In the genomic region with DNA sequence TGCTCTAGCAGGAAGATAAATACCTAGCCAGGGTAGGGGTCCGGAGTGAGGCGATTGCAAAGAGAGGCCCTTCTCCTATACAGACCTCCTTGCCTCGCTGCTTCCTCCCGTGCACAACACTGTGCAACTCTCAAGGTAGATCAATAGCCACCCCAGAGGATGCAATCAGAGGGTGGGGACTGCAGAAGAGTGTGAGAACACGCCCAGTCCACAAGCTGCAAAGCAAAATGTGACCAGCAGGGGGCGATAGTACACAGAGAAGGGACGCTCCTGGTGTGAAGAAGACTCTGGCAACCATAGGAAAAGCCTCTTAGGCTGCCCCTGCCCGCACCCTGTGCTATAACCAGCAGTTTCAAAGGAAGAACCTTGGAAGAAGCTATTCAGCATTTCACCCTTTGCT, we compare ENCODE assay signal across 8 mouse cellular contexts.
DNase-seq lines count a peak whose midpoint lies in the region; ATAC-seq and TF ChIP-seq lines count a peak whose summit lies in the region.

No protein-coding gene starts in this region.

- H3K9me3 ChIP-seq in intestine, embryonic 14.5 days (ENCODE audit: control insufficient read depth, low read length), result no peaks in the 10 kb centered on the region
- no peaks in the 10 kb centered on the region for H3K9me3 ChIP-seq in intestine, embryonic 16.5 days (ENCODE audit: control insufficient read depth, low read length)
- no peaks in the 10 kb centered on the region for H3K9me3 ChIP-seq in midbrain, embryonic 13.5 days

- H3K4me2 ChIP-seq in intestine, embryonic 14.5 days (ENCODE audit: low read length), result no peak overlapping the region
- H3K4me2 ChIP-seq in intestine, embryonic 16.5 days (ENCODE audit: low read depth, low read length), result no peak overlapping the region
- H3K4me2 ChIP-seq in midbrain, embryonic 13.5 days (replicated peaks), result no peak overlapping the region

- DNase-seq in intestine, embryonic 14.5 days (ENCODE audit: low spot score), result peak; percentile 89
- DNase-seq in cerebellum, postnatal 10 days, result peak; percentile 91 to 92
- peak; percentile 23 to 73 for DNase-seq in frontal cortex, postnatal 14 days (ENCODE audit: low spot score in 2 of 2)
- peak; percentile 0 for DNase-seq in induced T-regulatory cell, adult 2 months (ENCODE audit: low read depth)
- peak; percentile 65 to 69 for DNase-seq in left cerebral cortex, postnatal 14 days (ENCODE audit: low spot score in 2 of 2)

- no peaks in the 10 kb centered on the region for H3K36me3 ChIP-seq in intestine, embryonic 14.5 days (ENCODE audit: control insufficient read depth, insufficient read depth, low read length)
- no peaks in the 10 kb centered on the region for H3K36me3 ChIP-seq in intestine, embryonic 16.5 days (ENCODE audit: control insufficient read depth, insufficient read depth, low read length)
- no peaks in the 10 kb centered on the region for H3K36me3 ChIP-seq in midbrain, embryonic 13.5 days
- no peaks in the 10 kb centered on the region for H3K36me3 ChIP-seq in testis, adult 2 months (ENCODE audit: control insufficient read depth, insufficient read depth, low read length)

- H3K27me3 ChIP-seq in intestine, embryonic 14.5 days (replicated peaks; ENCODE audit: control insufficient read depth, insufficient read depth, low read length), result no peaks in the 10 kb centered on the region
- H3K27me3 ChIP-seq in intestine, embryonic 16.5 days (replicated peaks; ENCODE audit: control insufficient read depth, insufficient read depth, low read length), result no peaks in the 10 kb centered on the region
- no peaks in the 10 kb centered on the region for H3K27me3 ChIP-seq in midbrain, embryonic 13.5 days
- no peaks in the 10 kb centered on the region for H3K27me3 ChIP-seq in testis, adult 2 months (ENCODE audit: control insufficient read depth, insufficient read depth, low read length)

- no peak overlapping the region for H3K9ac ChIP-seq in intestine, embryonic 14.5 days (ENCODE audit: low read length)
- H3K9ac ChIP-seq in intestine, embryonic 16.5 days (ENCODE audit: low read depth, low read length), result no peak overlapping the region
- no peak overlapping the region for H3K9ac ChIP-seq in midbrain, embryonic 13.5 days (replicated peaks)

- TF ChIP-seq CTCF in testis, adult 2 months (IDR thresholded peaks at IDR 0.05; ENCODE audit: control insufficient read depth, insufficient read depth, insufficient replicate concordance, low read depth, low read length), result peak; percentile 95

- 35% methylated on average over 8 of the region's 8 CpGs for WGBS in intestine, embryonic 14.5 days
- 39% methylated on average over 8 of the region's 8 CpGs for WGBS in intestine, embryonic 16.5 days
- WGBS in midbrain, embryonic 13.5 days, result 28% methylated on average over 8 of the region's 8 CpGs

- no peak overlapping the region for H3K4me3 ChIP-seq in intestine, embryonic 14.5 days (ENCODE audit: low read depth, low read length)
- H3K4me3 ChIP-seq in intestine, embryonic 16.5 days (ENCODE audit: low read length), result no peak overlapping the region
- no peak overlapping the region for H3K4me3 ChIP-seq in midbrain, embryonic 13.5 days (replicated peaks)
- no peak overlapping the region for H3K4me3 ChIP-seq in testis, adult 2 months (ENCODE audit: control insufficient read depth, low read depth, low read length)

- no peak overlapping the region for H3K27ac ChIP-seq in intestine, embryonic 14.5 days (ENCODE audit: low read depth)
- H3K27ac ChIP-seq in intestine, embryonic 16.5 days (ENCODE audit: low read length), result no peak overlapping the region
- H3K27ac ChIP-seq in midbrain, embryonic 13.5 days, result no peak overlapping the region
- H3K27ac ChIP-seq in testis, adult 2 months (ENCODE audit: control insufficient read depth, insufficient read depth, low read depth, low read length), result no peak overlapping the region

- H3K4me1 ChIP-seq in intestine, embryonic 14.5 days (replicated peaks; ENCODE audit: control insufficient read depth, insufficient read depth, low read length), result no peaks in the 10 kb centered on the region
- H3K4me1 ChIP-seq in intestine, embryonic 16.5 days (ENCODE audit: control insufficient read depth, insufficient read depth, low read length), result no peaks in the 10 kb centered on the region
- no peaks in the 10 kb centered on the region for H3K4me1 ChIP-seq in midbrain, embryonic 13.5 days (replicated peaks)
- no peaks in the 10 kb centered on the region for H3K4me1 ChIP-seq in testis, adult 2 months (ENCODE audit: control insufficient read depth, insufficient read depth, low read length)

- TF ChIP-seq POLR2A in testis, adult 2 months (IDR thresholded peaks at IDR 0.05; ENCODE audit: control insufficient read depth, low read depth, low read length), result no peak

- ATAC-seq in intestine, embryonic 14.5 days (replicated peaks; ENCODE audit: low FRiP score, low TSS enrichment, low read depth), result no peak; the same call in 1 of the 2 replicates
- ATAC-seq in intestine, embryonic 16.5 days, result no peak
- ATAC-seq in midbrain, embryonic 13.5 days, result peak; percentile 82

- intact Hi-C loops in left cerebral cortex, postnatal 14 days (cut with DNase I), result loop anchor here (1.0 to 2.0 kb wide), 2 partner anchors 83 to 193 kb away; no protein-coding TSS in a partner anchor

Comparison
In these comparisons a context has a peak if more than half of its experiments do, and no peak if none do; other contexts are left out.
1. DNase-seq: peak in every context shown above with its lines; median percentile 92 in cerebellum, postnatal 10 days; 89 in intestine, embryonic 14.5 days; 67 in left cerebral cortex, postnatal 14 days; 48 in frontal cortex, postnatal 14 days; 0 in induced T-regulatory cell, adult 2 months.